Mouse (Mus musculus) E14TG2a.4 (cell line): ENCODE measurements around the gene Gm28434.

ENCODE experiments used
- CTCF ChIP-seq: conservative IDR thresholded peaks from 2 replicates; pipeline ENCODE4 v1.5.1; 2014; ENCODE audit warnings: low read length
- POU5F1 ChIP-seq: IDR thresholded peaks from 2 replicates; pipeline ENCODE4 v1.6.1; 2014; ENCODE audit warnings: low read length, borderline replicate concordance

GRCm38 (mm10) chr5:87940752-87941151 is 28.6 kb upstream of the Gm28434 start:
- no peak; the same call in 1 of the 2 replicates for TF ChIP-seq CTCF
- TF ChIP-seq POU5F1, result no peak
